20 mouse cellular contexts compared by ENCODE assay signal in genomic region chr3:17461365-17461764, GRCm38 (mm10).
DNase-seq lines count a peak whose midpoint lies in the region; ATAC-seq and TF ChIP-seq lines count a peak whose summit lies in the region.
"Had no signal": no experiment of that assay in that cellular context is flagged by ENCODE, and none has a peak within 500 bp of the region (broad histone marks: within the 10 kb centered on the region; RNA-seq: fewer than 3 reads in every experiment).

No protein-coding gene starts in this region.

- H3K4me2 ChIP-seq in forebrain, postnatal 0 days (ENCODE audit: low read depth): no peak overlapping the region
- no peak overlapping the region for H3K4me2 ChIP-seq in forebrain, embryonic 14.5 days (ENCODE audit: low read length)
- H3K4me2 ChIP-seq in midbrain, embryonic 15.5 days: no peak overlapping the region
- H3K4me2 ChIP-seq: forebrain, embryonic 13.5 days; neural tube, embryonic 13.5 days had no signal

- 0 out of 2 replicates have a peak, but pooled peaks have one; percentile 14 for ATAC-seq in forebrain, postnatal 0 days
- no peak for ATAC-seq in forebrain, embryonic 14.5 days
- peak; percentile 66; the same call in 1 of the 2 replicates for ATAC-seq in midbrain, embryonic 15.5 days (replicated peaks)
- ATAC-seq: forebrain, embryonic 13.5 days; hindbrain, embryonic 16.5 days had no signal

- intact Hi-C loops in left cerebral cortex, postnatal 10 days (cut with DNase I): no loop called here

- no peak for TF ChIP-seq CTCF in forebrain, postnatal 0 days (IDR thresholded peaks at IDR 0.05; ENCODE audit: low read depth)

- WGBS in forebrain, postnatal 0 days: 88% methylated on average over 4 of the region's 4 CpGs
- 92% methylated on average over 4 of the region's 4 CpGs for WGBS in forebrain, embryonic 14.5 days
- WGBS in midbrain, embryonic 15.5 days: 84% methylated on average over 4 of the region's 4 CpGs
- 84% methylated on average over 4 of the region's 4 CpGs for WGBS in midbrain, embryonic 10.5 days

- H3K27me3 ChIP-seq in forebrain, postnatal 0 days (ENCODE audit: insufficient read depth, low read length): no peaks in the 10 kb centered on the region
- H3K27me3 ChIP-seq in forebrain, embryonic 14.5 days (replicated peaks; ENCODE audit: control insufficient read depth, insufficient read depth, low read length): no peaks in the 10 kb centered on the region
- H3K27me3 ChIP-seq in midbrain, embryonic 15.5 days (replicated peaks): no peaks in the 10 kb centered on the region
- H3K27me3 ChIP-seq in midbrain, embryonic 10.5 days (ENCODE audit: low read depth, poor library complexity, severe bottlenecking): no peaks in the 10 kb centered on the region
- H3K27me3 ChIP-seq: CH12.LX; forebrain, embryonic 13.5 days; neural tube, embryonic 13.5 days had no signal

- no peak for DNase-seq in forebrain, postnatal 0 days
- no peak for DNase-seq in forebrain, embryonic 14.5 days (ENCODE audit: low spot score)
- DNase-seq in midbrain, embryonic 10.5 days (ENCODE audit: low spot score): no peak
- DNase-seq in adrenal gland, postnatal 14 days: peak; percentile 4
- DNase-seq in embryo, embryonic 10 days (ENCODE audit: low spot score): no peak
- no peak for DNase-seq in left cerebral cortex, postnatal 10 days (ENCODE audit: extremely low spot score in 1 of 2, low spot score in 2 of 2)
- DNase-seq: B cell, adult 2 months; cerebellum, adult 8-10 months; cerebellum, postnatal 36 days; retina, postnatal 1 day; right cerebral cortex, postnatal 25 days; spleen, adult 18-20 months had no signal

- no peak overlapping the region for H3K9ac ChIP-seq in forebrain, postnatal 0 days
- no peak overlapping the region for H3K9ac ChIP-seq in forebrain, embryonic 14.5 days (ENCODE audit: low read length)
- no peak overlapping the region for H3K9ac ChIP-seq in midbrain, embryonic 15.5 days
- H3K9ac ChIP-seq: forebrain, embryonic 13.5 days; neural tube, embryonic 13.5 days had no signal

- H3K36me3 ChIP-seq in forebrain, postnatal 0 days (ENCODE audit: insufficient read depth): no peaks in the 10 kb centered on the region
- H3K36me3 ChIP-seq in forebrain, embryonic 14.5 days (ENCODE audit: control insufficient read depth, insufficient read depth, low read length): no peaks in the 10 kb centered on the region
- no peaks in the 10 kb centered on the region for H3K36me3 ChIP-seq in midbrain, embryonic 15.5 days (replicated peaks)
- no peaks in the 10 kb centered on the region for H3K36me3 ChIP-seq in midbrain, embryonic 10.5 days
- H3K36me3 ChIP-seq: G1E; heart, embryonic 10.5 days; neural tube, embryonic 13.5 days had no signal

- H3K4me3 ChIP-seq in forebrain, postnatal 0 days (ENCODE audit: low read depth, low read length): no peak overlapping the region
- no peak overlapping the region for H3K4me3 ChIP-seq in forebrain, embryonic 14.5 days (ENCODE audit: low read depth, low read length)
- no peak overlapping the region for H3K4me3 ChIP-seq in midbrain, embryonic 15.5 days
- H3K4me3 ChIP-seq in midbrain, embryonic 10.5 days: no peak overlapping the region
- H3K4me3 ChIP-seq: forebrain, embryonic 13.5 days; heart, embryonic 10.5 days; neural tube, embryonic 13.5 days had no signal

- no peaks in the 10 kb centered on the region for H3K4me1 ChIP-seq in forebrain, postnatal 0 days (ENCODE audit: insufficient read depth)
- no peaks in the 10 kb centered on the region for H3K4me1 ChIP-seq in forebrain, embryonic 14.5 days (ENCODE audit: control insufficient read depth, insufficient read depth, low read length)
- no peaks in the 10 kb centered on the region for H3K4me1 ChIP-seq in midbrain, embryonic 15.5 days
- no peaks in the 10 kb centered on the region for H3K4me1 ChIP-seq in midbrain, embryonic 10.5 days
- H3K4me1 ChIP-seq: forebrain, embryonic 13.5 days; heart, embryonic 10.5 days; neural tube, embryonic 13.5 days had no signal

- no peaks in the 10 kb centered on the region for H3K9me3 ChIP-seq in forebrain, postnatal 0 days (ENCODE audit: low read length)
- H3K9me3 ChIP-seq in forebrain, embryonic 14.5 days (replicated peaks; ENCODE audit: control insufficient read depth, low read length): no peaks in the 10 kb centered on the region
- H3K9me3 ChIP-seq in midbrain, embryonic 15.5 days: no peaks in the 10 kb centered on the region; the same call in 1 of the 2 replicates
- H3K9me3 ChIP-seq in midbrain, embryonic 10.5 days (replicated peaks): no peaks in the 10 kb centered on the region
- H3K9me3 ChIP-seq: forebrain, embryonic 13.5 days; G1E; heart, embryonic 10.5 days; neural tube, embryonic 13.5 days had no signal

- no peak overlapping the region for H3K27ac ChIP-seq in forebrain, postnatal 0 days (ENCODE audit: low read depth, low read length)
- H3K27ac ChIP-seq in forebrain, embryonic 14.5 days (ENCODE audit: low read depth, low read length): no peak overlapping the region
- no peak overlapping the region for H3K27ac ChIP-seq in midbrain, embryonic 15.5 days
- H3K27ac ChIP-seq in midbrain, embryonic 10.5 days (replicated peaks): no peak overlapping the region
- H3K27ac ChIP-seq: forebrain, embryonic 13.5 days; heart, embryonic 10.5 days; macrophage; neural tube, embryonic 13.5 days had no signal
